Mouse (Mus musculus) ES-E14 (cell line): Measurements from ENCODE around the gene Pm20d2.

ENCODE experiments used
- HCFC1 ChIP-seq: IDR thresholded peaks from 2 replicates; pipeline ENCODE4 v1.6.1; 2012; ENCODE audit warnings: low read length, inconsistent platforms, borderline replicate concordance; ENCODE audit not compliant: insufficient read depth
- MAFK ChIP-seq: IDR thresholded peaks from 2 replicates; pipeline ENCODE4 v1.6.1; 2014; ENCODE audit warnings: mild to moderate bottlenecking, low read depth, low read length, inconsistent platforms; ENCODE audit not compliant: insufficient read depth

DNA sequence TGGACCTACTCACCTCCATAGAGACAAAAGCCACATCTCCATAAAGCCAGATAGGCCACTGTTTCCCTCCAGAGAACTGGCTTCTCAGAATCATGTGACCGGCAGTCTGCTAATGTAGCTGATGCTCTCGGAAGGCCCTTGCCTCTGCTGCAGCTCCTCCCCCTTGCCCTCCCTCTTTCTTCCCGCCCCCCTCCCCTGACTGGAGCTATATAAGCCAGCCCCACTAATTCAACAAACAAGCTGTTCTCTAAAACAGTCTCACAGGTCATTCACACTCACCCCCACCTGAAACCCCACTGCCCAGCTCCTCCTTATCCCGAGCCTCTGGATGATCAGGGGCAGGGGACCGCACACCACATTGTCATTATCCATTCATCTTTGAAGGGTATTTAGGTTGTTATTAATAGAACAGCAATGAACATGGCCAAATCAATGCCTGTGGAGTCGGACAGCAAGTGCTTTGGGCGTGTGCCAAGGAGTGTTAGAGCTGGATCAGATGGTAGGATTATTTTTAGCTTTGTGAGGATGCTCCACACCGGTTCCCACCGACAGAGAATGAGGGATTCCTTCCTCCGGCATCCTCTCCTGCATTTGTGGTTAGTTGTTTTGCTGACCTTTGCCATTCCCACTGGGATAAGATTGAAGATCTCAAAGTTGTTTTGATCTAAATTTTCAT, 64.0 kb downstream of the Pm20d2 start:
- TF ChIP-seq HCFC1 (no peak), MAFK (no peak)
